Mouse (Mus musculus) liver, embryonic 11.5 days (tissue): ENCODE data around the gene Synpo2. TPM values are rescaled to one million over a fixed set of nuclear protein-coding genes. Genes with fewer than 3 reads are reported as not detected.

Source experiments
- ATAC-seq: fragments of 200-750 bp; cut with Nextera tagmentation; replicated peaks from 2 replicates; pipeline ENCODE4 v1.8.0; 2017; ENCODE audit warnings: moderate number of reproducible peaks, mild to moderate bottlenecking, moderate TSS enrichment, moderate library complexity; ENCODE audit not compliant: low FRiP score
- DNase-seq: peaks from one replicate; pipeline ENCODE4 v3.0.0-alpha.2; 2017; ENCODE audit warnings: low spot score
- H3K27ac ChIP-seq: fragments of 300-500 bp; sonication (generic); 2 replicates; pipeline ENCODE4 v1.5.1; 2014; ENCODE audit warnings: mild to moderate bottlenecking, low read depth, low read length, control low read depth
- H3K27me3 ChIP-seq: fragments of 300-500 bp; sonication (generic); replicated peaks from 2 replicates; pipeline ENCODE4 v1.6.1; 2014; ENCODE audit warnings: low read length, mixed read lengths; ENCODE audit not compliant: control insufficient read depth, insufficient read depth
- H3K36me3 ChIP-seq: fragments of 300-500 bp; sonication (generic); 2 replicates; pipeline ENCODE4 v1.6.1; 2014; ENCODE audit warnings: mild to moderate bottlenecking, low read length, moderate library complexity, mixed read lengths; ENCODE audit not compliant: control insufficient read depth, insufficient read depth
- H3K4me1 ChIP-seq: fragments of 300-500 bp; sonication (generic); replicated peaks from 2 replicates; pipeline ENCODE4 v1.6.1; 2014; ENCODE audit warnings: low read length, mixed read lengths; ENCODE audit not compliant: control insufficient read depth, insufficient read depth
- H3K4me2 ChIP-seq: fragments of 300-500 bp; sonication (generic); 2 replicates; pipeline ENCODE4 v1.6.1; 2014; ENCODE audit warnings: mild to moderate bottlenecking, control low read depth, moderate library complexity
- H3K4me3 ChIP-seq: fragments of 300-500 bp; sonication (generic); 2 replicates; pipeline ENCODE4 v1.5.1; 2014; ENCODE audit warnings: low read depth, low read length, control low read depth
- H3K9ac ChIP-seq: fragments of 300-500 bp; sonication (generic); 2 replicates; pipeline ENCODE4 v1.6.1; 2014; ENCODE audit warnings: low read depth, low read length, control low read depth
- H3K9me3 ChIP-seq: fragments of 300-500 bp; sonication (generic); 2 replicates; pipeline ENCODE4 v1.6.1; 2016; ENCODE audit warnings: low read length, inconsistent platforms, mixed read lengths; ENCODE audit not compliant: control insufficient read depth
- WGBS: fragments of 180-500 bp; shearing (Covaris S2); extraction: QIAGEN DNeasy Blood & Tissue Kit; methylation state at CpG from one replicate; pipeline ENCODE4 v1.1.7; 2014; 5-methylcytosine and 5-hydroxymethylcytosine counted together
- polyA plus RNA-seq: library from polyadenylated mRNA; unstranded; fragments of >200 nt; fragmentation: Nextera tagmentation; extraction: Ambion mirVana; gene quantifications from 2 replicates; pipeline ENCODE4 v1.2.1, GENCODE M21; 2014

Synpo2 gene
- polyA plus RNA-seq, 1 experiment from 2014 or later = 1.9 TPM

DNA sequence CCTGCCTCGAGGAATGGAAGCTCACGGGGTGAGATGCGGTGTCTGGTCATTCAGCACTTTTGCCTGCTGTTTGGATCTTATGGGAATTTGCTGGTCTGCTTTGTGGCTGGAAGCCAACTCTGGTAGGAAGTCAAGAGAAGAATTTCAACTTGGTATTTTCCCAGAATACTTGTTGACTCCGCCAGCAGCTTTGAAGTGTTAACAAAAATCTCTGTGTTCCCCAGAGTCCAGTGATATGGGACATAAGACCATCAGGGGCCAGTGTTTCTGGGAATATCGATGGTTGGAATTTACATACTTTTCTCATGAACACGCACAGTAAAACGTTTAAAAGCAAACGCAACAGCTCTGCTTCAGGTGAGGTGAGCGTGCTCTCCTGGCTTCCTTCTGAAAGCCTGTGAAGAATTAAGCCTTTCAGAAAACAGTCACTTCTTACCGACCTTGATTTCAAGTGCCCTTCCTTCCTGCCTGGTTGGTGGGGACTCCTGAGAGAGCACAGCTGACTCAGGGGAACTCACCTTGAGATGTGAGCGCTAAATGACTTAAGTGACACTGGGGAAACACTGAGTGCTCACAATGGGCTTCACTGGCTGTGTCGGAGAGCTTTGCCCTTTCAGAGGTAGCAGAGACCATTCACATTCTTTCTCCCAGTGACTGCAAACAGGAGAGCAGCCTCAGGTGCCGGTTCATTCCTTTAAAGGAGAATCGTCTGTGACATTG lies 128.0 kb downstream of the Synpo2 start:
- H3K27me3 ChIP-seq = no peaks in the 10 kb centered on the region
- 69% methylated on average over 14 of the region's 14 CpGs for whole genome bisulfite sequencing
- no peak overlapping the region for H3K9ac ChIP-seq
- no peaks in the 10 kb centered on the region for H3K9me3 ChIP-seq
- H3K27ac ChIP-seq = no peak overlapping the region
- DNase-seq = peak; percentile 20
- no peak overlapping the region for H3K4me3 ChIP-seq
- H3K36me3 ChIP-seq = no peaks in the 10 kb centered on the region
- no peak for ATAC-seq
- no peak overlapping the region for H3K4me2 ChIP-seq
- H3K4me1 ChIP-seq = no peaks in the 10 kb centered on the region

DNA sequence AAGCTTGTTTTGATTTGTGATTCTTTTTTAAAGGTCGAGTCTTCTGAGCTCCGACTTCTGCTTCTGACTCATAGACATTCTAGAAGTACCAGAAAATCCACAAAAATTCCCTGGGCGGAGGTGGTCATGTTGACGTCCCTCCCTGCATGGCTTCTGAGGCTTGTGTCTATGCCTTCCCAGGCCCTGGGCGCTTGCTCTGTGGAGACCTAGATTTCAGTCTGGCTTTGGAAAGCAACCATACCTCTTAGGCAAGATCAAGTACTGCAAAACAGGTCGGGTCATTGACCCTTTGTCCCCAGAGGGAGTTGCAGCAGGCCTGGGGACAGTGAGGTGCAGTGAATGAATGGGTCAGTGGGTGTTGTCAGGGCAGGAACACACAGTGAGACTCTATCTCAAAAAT lies 131.6 kb downstream of the Synpo2 start:
- peak; percentile 36 for ATAC-seq
- Histone ChIP-seq H3K9me3 (no peaks in the 10 kb centered on the region), H3K36me3 (no peaks in the 10 kb centered on the region), H3K4me3 (no peak overlapping the region), H3K4me1 (no peaks in the 10 kb centered on the region), H3K27ac (no peak overlapping the region), H3K9ac (no peak overlapping the region), H3K27me3 (no peaks in the 10 kb centered on the region), H3K4me2 (no peak overlapping the region)
- 72% methylated on average over 6 of the region's 6 CpGs for WGBS
- peak; percentile 26 for DNase-seq

DNA sequence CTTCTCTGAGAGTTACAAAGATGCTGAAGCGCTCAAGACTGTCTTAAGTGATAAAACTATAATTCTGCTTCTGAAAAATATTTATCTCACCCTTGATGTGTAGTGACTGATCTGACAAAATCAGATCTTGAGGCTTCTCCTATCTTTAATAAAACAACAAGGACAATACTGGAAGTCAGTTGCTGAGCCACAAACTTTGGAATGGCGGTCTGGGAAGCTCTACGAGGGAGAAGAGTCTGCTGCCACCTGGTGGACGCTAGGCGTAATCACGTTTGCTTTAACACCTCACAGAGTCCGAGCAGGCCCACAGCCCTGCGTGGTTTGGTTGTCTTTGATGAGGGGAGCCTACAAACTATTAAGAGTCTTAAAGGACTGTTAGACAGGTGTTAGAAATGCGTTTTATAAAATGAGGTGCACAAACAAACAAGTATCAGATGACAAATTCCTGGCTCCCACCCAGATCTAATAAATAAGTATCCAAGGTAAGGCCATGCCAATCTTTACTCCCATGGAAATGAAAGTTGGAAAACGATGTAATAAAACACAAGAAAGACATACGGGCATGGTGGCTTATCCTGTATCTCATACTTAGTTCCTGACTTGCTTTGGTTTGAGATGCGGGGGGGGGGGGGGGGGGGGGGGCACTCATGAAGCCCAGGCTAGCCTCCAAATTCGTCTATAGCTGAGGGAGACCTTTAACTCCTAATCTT lies 132.6 kb downstream of the Synpo2 start:
- no peaks in the 10 kb centered on the region for H3K9me3 ChIP-seq
- DNase-seq (peak; percentile 61), ATAC-seq (peak; percentile 47)
- no peak overlapping the region for H3K4me3 ChIP-seq
- no peak overlapping the region for H3K27ac ChIP-seq
- H3K36me3 ChIP-seq = no peaks in the 10 kb centered on the region
- no peak overlapping the region for H3K9ac ChIP-seq
- no peak overlapping the region for H3K4me2 ChIP-seq
- no peaks in the 10 kb centered on the region for H3K4me1 ChIP-seq
- no peaks in the 10 kb centered on the region for H3K27me3 ChIP-seq
- 21% methylated on average over 12 of the region's 13 CpGs for WGBS

DNA sequence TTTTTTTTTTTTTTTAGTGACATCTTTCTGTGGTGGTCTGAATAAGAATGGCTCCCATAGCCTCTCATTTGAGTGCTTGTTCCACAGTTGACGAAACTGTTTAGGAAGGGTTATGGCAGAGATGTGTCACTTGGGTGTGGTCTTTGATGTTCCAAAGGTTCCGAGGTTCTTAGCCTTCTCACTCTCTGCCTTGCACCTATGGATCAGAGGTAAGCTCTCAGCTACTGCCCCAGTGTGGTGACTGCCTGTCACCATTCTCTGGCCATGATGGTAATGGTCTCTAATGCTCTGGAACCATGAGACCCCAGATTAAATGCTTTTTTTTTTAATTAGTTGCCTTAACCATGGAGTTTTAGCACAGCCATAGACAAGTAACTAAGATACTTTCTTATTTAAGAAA lies 134.2 kb downstream of the Synpo2 start:
- no peak overlapping the region for H3K9ac ChIP-seq
- 73% methylated on average over 2 of the region's 2 CpGs for WGBS

DNA sequence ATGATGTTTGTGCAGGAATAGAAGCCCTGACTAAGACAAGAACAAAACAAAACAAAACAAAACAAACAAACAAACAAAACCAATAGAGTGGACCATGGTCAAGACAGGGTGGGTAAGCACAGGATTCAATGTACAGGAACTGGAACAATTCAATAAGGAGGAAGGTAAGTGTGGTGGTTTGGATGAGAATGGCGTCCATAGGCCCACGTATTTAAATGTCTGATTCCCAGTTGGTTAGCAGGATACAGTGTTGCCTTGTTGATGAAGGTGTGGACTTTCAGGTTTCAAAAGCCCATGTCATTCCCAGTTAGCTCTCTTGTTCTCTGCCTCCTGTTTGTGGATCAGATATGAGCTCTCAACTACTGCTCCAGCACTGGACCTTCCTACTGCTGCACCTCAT lies 140.8 kb downstream of the Synpo2 start:
- Histone ChIP-seq H3K9ac (no peak overlapping the region), H3K9me3 (no peaks in the 10 kb centered on the region), H3K36me3 (no peaks in the 10 kb centered on the region), H3K27me3 (no peaks in the 10 kb centered on the region), H3K4me2 (no peak overlapping the region), H3K4me1 (peaks cover 4% of the 10 kb centered on the region; the same call in 1 of the 2 replicates), H3K27ac (no peak overlapping the region), H3K4me3 (no peak overlapping the region)
- 86% methylated on average over 2 of the region's 2 CpGs for WGBS
- DNase-seq = no peak
- no peak for ATAC-seq

More for the DNA sequence above, 134.2 kb downstream of the Synpo2 start:
- H3K36me3 ChIP-seq = no peaks in the 10 kb centered on the region
- no peak overlapping the region for H3K27ac ChIP-seq
- ATAC-seq (no peak), DNase-seq (no peak)
- H3K4me1 ChIP-seq = no peaks in the 10 kb centered on the region
- no peaks in the 10 kb centered on the region for H3K27me3 ChIP-seq
- H3K9me3 ChIP-seq = no peaks in the 10 kb centered on the region
- H3K4me3 ChIP-seq = no peak overlapping the region
- no peak overlapping the region for H3K4me2 ChIP-seq

DNA sequence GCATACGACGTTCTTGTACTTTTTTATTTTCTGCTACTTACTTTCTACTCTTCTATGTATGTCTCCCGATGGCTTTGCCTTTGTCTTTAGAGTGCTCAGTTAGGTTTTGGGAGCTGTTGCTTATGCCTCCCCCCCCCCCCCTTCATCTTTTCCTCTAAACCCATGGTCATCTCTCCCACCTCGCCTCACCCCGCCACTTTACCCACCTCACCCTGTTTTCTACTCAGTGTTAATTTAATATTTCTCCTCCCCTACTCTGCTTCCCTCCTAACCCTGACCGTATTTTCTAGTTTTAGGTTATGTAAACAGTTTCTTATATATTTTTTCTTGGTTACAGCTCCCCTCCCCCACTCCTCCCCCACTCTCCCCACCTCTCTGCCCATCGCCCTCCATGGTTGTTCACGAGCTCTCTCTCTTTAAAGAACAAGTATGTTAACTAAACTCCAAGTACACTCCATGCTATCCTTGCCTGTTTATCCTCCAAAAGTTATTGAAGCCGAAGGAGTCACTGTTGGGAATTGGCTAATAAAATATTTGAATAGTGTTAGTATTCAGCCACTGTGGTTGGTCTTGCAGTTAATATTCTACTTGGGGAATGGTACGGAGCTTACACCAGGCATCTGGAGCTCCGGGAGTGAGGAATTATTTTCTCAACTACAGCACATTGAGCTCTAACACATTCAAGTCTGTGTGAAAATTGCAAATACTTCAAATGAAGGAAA lies 142.1 kb downstream of the Synpo2 start:
- Histone ChIP-seq H3K4me1 (peaks cover 4% of the 10 kb centered on the region; the same call in 1 of the 2 replicates), H3K36me3 (no peaks in the 10 kb centered on the region), H3K4me2 (no peak overlapping the region), H3K9ac (no peak overlapping the region), H3K4me3 (no peak overlapping the region), H3K27ac (peak overlapping the region; percentile 19; the same call in 1 of the 2 replicates), H3K27me3 (no peaks in the 10 kb centered on the region), H3K9me3 (no peaks in the 10 kb centered on the region)
- 70% methylated on average over 10 of the region's 11 CpGs for WGBS
- no peak for ATAC-seq
- no peak for DNase-seq

DNA sequence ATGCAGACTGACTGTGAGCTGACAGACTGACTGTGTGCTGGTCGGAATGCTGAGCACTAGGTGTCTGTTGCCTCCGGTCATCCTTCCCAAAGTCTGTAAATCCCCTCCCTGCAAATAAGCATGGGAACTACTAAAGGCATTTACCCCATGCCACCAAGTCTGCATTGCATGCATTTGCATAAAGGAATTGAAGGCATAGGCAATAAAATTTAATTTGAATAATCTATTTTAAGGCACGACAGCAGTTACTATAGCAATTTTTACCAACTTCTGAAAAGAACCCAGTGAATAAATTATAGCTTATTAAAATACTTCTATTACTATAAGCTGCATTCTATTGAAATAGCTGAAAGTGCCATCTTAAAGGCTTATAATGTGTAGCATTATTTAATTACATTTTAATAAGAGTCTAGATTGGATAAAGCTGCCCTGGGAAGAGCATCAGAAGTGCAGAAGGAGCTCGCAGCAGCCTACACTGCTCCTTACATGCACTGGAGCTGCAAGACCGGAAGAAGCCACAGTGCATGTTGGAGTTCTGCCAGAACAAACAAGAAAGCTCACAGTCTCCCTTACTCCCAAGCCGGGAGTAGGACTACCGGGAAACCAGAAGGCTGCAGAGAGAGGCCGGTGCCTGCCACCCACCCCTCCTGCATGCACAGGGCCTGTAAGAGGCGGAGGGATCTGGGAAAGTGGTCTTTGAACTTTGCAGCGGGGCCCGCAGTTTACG lies 142.9 kb downstream of the Synpo2 start:
- Histone ChIP-seq H3K36me3 (no peaks in the 10 kb centered on the region), H3K9ac (no peak overlapping the region), H3K4me2 (no peak overlapping the region), H3K4me1 (peaks cover 4% of the 10 kb centered on the region; the same call in 1 of the 2 replicates), H3K27ac (peak overlapping the region; percentile 19; the same call in 1 of the 2 replicates), H3K4me3 (no peak overlapping the region), H3K27me3 (no peaks in the 10 kb centered on the region), H3K9me3 (no peaks in the 10 kb centered on the region)
- WGBS = 63% methylated on average over 12 of the region's 12 CpGs
- ATAC-seq (peak; percentile 69), DNase-seq (no peak)

DNA sequence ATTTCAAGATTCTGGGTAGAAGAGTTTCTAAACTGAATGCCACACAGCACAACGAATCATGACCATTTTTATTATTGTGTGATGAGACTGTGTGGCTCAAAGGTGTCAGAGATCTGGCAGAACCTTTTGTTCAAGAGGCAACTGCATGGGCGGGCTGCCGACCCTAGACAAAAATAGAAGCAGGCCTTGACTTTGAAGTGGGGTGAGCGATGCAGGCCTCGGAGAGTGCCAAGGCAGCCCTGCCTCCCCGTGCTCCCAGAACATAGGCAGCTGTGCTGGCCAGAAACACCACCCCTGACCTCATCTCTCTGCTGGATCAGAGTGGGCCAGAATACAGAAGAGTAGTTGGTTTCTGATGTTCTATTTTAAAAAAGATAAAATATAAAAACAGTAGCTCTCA lies 143.5 kb downstream of the Synpo2 start:
- H3K4me1 ChIP-seq = peaks cover 4% of the 10 kb centered on the region; the same call in 1 of the 2 replicates
- no peak overlapping the region for H3K27ac ChIP-seq
- H3K9ac ChIP-seq = no peak overlapping the region
- no peak overlapping the region for H3K4me2 ChIP-seq
- no peak for DNase-seq
- WGBS = 62% methylated on average over 6 of the region's 6 CpGs
- H3K9me3 ChIP-seq = no peaks in the 10 kb centered on the region
- no peaks in the 10 kb centered on the region for H3K27me3 ChIP-seq
- no peaks in the 10 kb centered on the region for H3K36me3 ChIP-seq
- ATAC-seq = no peak
- H3K4me3 ChIP-seq = no peak overlapping the region
